Mouse (Mus musculus): ENCODE measurements at regions not wholly inside any gene's neighbourhood (a gene's known extent, or its start where the extent isn't known, plus 50 kb on each side); places are given as distances from the start of the nearest gene placed in this dataset.
"Not testable (repeated sequence)": the region's sequence is repeated elsewhere in the genome, so short reads cannot be mapped to it uniquely, and the experiment has no call there.

- DNase-seq (ENCODE audit: low spot score) (peak; percentile 29), ATAC-seq (ENCODE audit: insufficient number of reproducible peaks, low FRiP score, low TSS enrichment, low read depth) (peak; percentile 26; the same call in 1 of the 2 replicates)
- H3K9ac ChIP-seq (ENCODE audit: low read length) = no peak overlapping the region; the same call in 1 of the 2 replicates
- no peaks in the 10 kb centered on the region for H3K36me3 ChIP-seq (ENCODE audit: control insufficient read depth, insufficient read depth, low read length)
- no peaks in the 10 kb centered on the region for H3K27me3 ChIP-seq (ENCODE audit: control insufficient read depth, insufficient read depth, low read length)
- WGBS = 29% methylated on average over 6 of the region's 6 CpGs
- no peaks in the 10 kb centered on the region for H3K4me1 ChIP-seq (ENCODE audit: control insufficient read depth, insufficient read depth, low read length)
- H3K4me3 ChIP-seq (ENCODE audit: low read depth, low read length) = no peak overlapping the region
- H3K4me2 ChIP-seq (ENCODE audit: low read depth, severe bottlenecking) = no peak overlapping the region
- H3K27ac ChIP-seq (replicated peaks; ENCODE audit: low read depth, low read length) = no peak overlapping the region
- H3K9me3 ChIP-seq (ENCODE audit: control insufficient read depth, low read length) = no peaks in the 10 kb centered on the region
Observed at GRCm38 (mm10) chr16:42444863-42445423, 104.5 kb upstream of the Gap43 start.

- no peaks in the 10 kb centered on the region for H3K27me3 ChIP-seq (ENCODE audit: control insufficient read depth, insufficient read depth, low read length)
- ATAC-seq (ENCODE audit: insufficient number of reproducible peaks, low FRiP score, low TSS enrichment, low read depth) = no peak
- no peak for DNase-seq (ENCODE audit: low spot score)
Observed at GRCm38 (mm10) chr16:42444408-42444862, 104.0 kb upstream of the Gap43 start.

DNA sequence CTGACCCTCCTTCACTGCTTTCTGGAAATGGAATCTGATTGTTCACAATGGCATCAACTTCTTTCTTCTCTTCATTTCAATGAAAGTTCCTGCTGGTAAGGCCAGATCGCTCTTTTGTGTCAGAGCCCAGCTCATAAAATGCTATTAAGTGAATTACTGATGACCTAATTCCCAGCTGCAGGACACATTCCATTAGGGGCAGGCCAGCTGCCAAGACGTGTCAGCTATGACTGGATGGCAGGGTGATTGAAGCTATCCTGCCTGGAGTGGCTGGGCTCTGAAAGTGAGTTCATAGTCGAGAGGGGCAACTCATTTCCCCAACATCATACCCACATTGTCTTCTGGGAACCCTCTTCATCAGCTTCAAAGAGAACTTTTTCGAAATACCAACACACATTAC, 100.4 kb upstream of the Gap43 start:
- Histone ChIP-seq H3K36me3 (ENCODE audit: control insufficient read depth, insufficient read depth, low read length) (no peaks in the 10 kb centered on the region), H3K9me3 (ENCODE audit: control insufficient read depth, low read length) (no peaks in the 10 kb centered on the region), H3K9ac (ENCODE audit: low read length) (no peak overlapping the region), H3K4me2 (ENCODE audit: low read depth, severe bottlenecking) (no peak overlapping the region), H3K27ac (replicated peaks; ENCODE audit: low read depth, low read length) (no peak overlapping the region), H3K4me3 (ENCODE audit: low read depth, low read length) (no peak overlapping the region), H3K27me3 (ENCODE audit: control insufficient read depth, insufficient read depth, low read length) (no peaks in the 10 kb centered on the region), H3K4me1 (ENCODE audit: control insufficient read depth, insufficient read depth, low read length) (no peaks in the 10 kb centered on the region)
- DNase-seq (ENCODE audit: low spot score) (peak; percentile 24), ATAC-seq (ENCODE audit: insufficient number of reproducible peaks, low FRiP score, low TSS enrichment, low read depth) (no peak)
- 20% methylated on average over 4 of the region's 4 CpGs for WGBS

More at GRCm38 (mm10) chr16:42444408-42444862, 104.0 kb upstream of the Gap43 start:
- Histone ChIP-seq H3K36me3 (ENCODE audit: control insufficient read depth, insufficient read depth, low read length) (no peaks in the 10 kb centered on the region), H3K9ac (ENCODE audit: low read length) (no peak overlapping the region), H3K27ac (replicated peaks; ENCODE audit: low read depth, low read length) (no peak overlapping the region), H3K4me1 (ENCODE audit: control insufficient read depth, insufficient read depth, low read length) (no peaks in the 10 kb centered on the region), H3K4me3 (ENCODE audit: low read depth, low read length) (no peak overlapping the region), H3K9me3 (ENCODE audit: control insufficient read depth, low read length) (no peaks in the 10 kb centered on the region), H3K4me2 (ENCODE audit: low read depth, severe bottlenecking) (no peak overlapping the region)
- 70% methylated on average over 10 of the region's 10 CpGs for WGBS

DNA sequence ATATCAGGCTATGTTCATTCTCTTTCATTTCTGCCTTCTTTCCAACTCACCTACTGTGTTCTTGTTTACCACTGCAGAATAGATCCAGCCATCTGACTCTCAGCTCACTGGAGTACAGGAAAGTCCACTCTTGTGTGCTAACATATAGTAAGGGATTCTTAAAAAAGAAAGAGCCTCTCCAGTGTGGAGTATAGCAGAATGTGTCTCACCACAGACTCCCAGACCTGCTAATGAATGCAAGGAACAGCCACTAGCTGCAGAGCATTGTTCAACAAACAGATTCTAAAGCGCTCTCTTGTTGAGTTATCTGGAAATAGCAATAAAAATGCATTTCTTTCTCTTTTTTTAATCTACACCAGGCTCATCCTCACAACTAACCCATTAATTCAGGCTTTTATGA, 91.1 kb upstream of the Gap43 start:
- H3K27me3 ChIP-seq (ENCODE audit: control insufficient read depth, insufficient read depth, low read length) = no peaks in the 10 kb centered on the region
- H3K4me1 ChIP-seq (ENCODE audit: control insufficient read depth, insufficient read depth, low read length) = no peaks in the 10 kb centered on the region
- 93% methylated on average over 1 of the region's 1 CpGs for WGBS
- H3K27ac ChIP-seq (replicated peaks; ENCODE audit: low read depth, low read length) = no peak overlapping the region
- no peak for ATAC-seq (ENCODE audit: insufficient number of reproducible peaks, low FRiP score, low TSS enrichment, low read depth)
- H3K36me3 ChIP-seq (ENCODE audit: control insufficient read depth, insufficient read depth, low read length) = no peaks in the 10 kb centered on the region
- no peak for DNase-seq (ENCODE audit: low spot score)
- no peak overlapping the region for H3K4me2 ChIP-seq (ENCODE audit: low read depth, severe bottlenecking)
- H3K4me3 ChIP-seq (ENCODE audit: low read depth, low read length) = no peak overlapping the region
- no peaks in the 10 kb centered on the region for H3K9me3 ChIP-seq (ENCODE audit: control insufficient read depth, low read length)
- no peak overlapping the region for H3K9ac ChIP-seq (ENCODE audit: low read length)

DNA sequence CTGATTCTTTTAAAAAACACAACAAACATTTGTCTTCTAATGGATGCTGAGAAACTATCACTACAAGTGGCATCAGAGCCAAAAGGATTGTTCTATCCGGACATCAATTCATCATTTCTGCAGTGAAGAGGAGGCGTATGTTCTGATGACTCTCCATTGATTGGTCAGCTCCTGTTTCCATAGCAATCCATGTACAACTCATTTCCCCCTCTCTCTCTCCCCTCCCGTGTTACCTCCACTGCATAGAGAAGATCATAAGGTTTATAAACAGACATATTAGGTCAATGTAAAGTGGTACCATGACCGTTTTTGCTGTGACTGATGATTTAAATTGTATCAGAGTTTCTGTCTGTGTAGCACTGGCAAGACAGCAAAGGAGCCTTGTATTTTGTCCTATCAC, 76.2 kb upstream of the Gap43 start:
- Histone ChIP-seq H3K27me3 (ENCODE audit: control insufficient read depth, insufficient read depth, low read length) (no peaks in the 10 kb centered on the region), H3K4me2 (ENCODE audit: low read depth, severe bottlenecking) (no peak overlapping the region), H3K36me3 (ENCODE audit: control insufficient read depth, insufficient read depth, low read length) (no peaks in the 10 kb centered on the region), H3K27ac (replicated peaks; ENCODE audit: low read depth, low read length) (no peak overlapping the region), H3K4me3 (ENCODE audit: low read depth, low read length) (no peak overlapping the region), H3K9ac (ENCODE audit: low read length) (no peak overlapping the region), H3K4me1 (ENCODE audit: control insufficient read depth, insufficient read depth, low read length) (no peaks in the 10 kb centered on the region), H3K9me3 (ENCODE audit: control insufficient read depth, low read length) (no peaks in the 10 kb centered on the region)
- WGBS = 86% methylated on average over 4 of the region's 4 CpGs
- ATAC-seq (ENCODE audit: insufficient number of reproducible peaks, low FRiP score, low TSS enrichment, low read depth) (no peak), DNase-seq (ENCODE audit: low spot score) (no peak)

GRCm38 (mm10) chr16:42412031-42412430, 71.6 kb upstream of the Gap43 start:
- H3K9ac ChIP-seq (ENCODE audit: low read length); H3K27ac ChIP-seq (replicated peaks; ENCODE audit: low read depth, low read length); ATAC-seq (ENCODE audit: insufficient number of reproducible peaks, low FRiP score, low TSS enrichment, low read depth); H3K4me3 ChIP-seq (ENCODE audit: low read depth, low read length); H3K27me3 ChIP-seq (ENCODE audit: control insufficient read depth, insufficient read depth, low read length); H3K4me2 ChIP-seq (ENCODE audit: low read depth, severe bottlenecking); H3K4me1 ChIP-seq (ENCODE audit: control insufficient read depth, insufficient read depth, low read length); DNase-seq (ENCODE audit: low spot score); H3K9me3 ChIP-seq (ENCODE audit: control insufficient read depth, low read length); H3K36me3 ChIP-seq (ENCODE audit: control insufficient read depth, insufficient read depth, low read length): not testable (repeated sequence)

- ATAC-seq (ENCODE audit: insufficient number of reproducible peaks, low FRiP score, low TSS enrichment, low read depth) = no peak
- H3K9ac ChIP-seq (ENCODE audit: low read length) = no peak overlapping the region
- H3K4me1 ChIP-seq (ENCODE audit: control insufficient read depth, insufficient read depth, low read length) = no peaks in the 10 kb centered on the region
- WGBS = 89% methylated on average over 1 of the region's 1 CpGs
- H3K27ac ChIP-seq (replicated peaks; ENCODE audit: low read depth, low read length) = no peak overlapping the region
- no peaks in the 10 kb centered on the region for H3K9me3 ChIP-seq (ENCODE audit: control insufficient read depth, low read length)
- H3K4me2 ChIP-seq (ENCODE audit: low read depth, severe bottlenecking) = no peak overlapping the region
- no peak overlapping the region for H3K4me3 ChIP-seq (ENCODE audit: low read depth, low read length)
- H3K36me3 ChIP-seq (ENCODE audit: control insufficient read depth, insufficient read depth, low read length) = no peaks in the 10 kb centered on the region
- no peaks in the 10 kb centered on the region for H3K27me3 ChIP-seq (ENCODE audit: control insufficient read depth, insufficient read depth, low read length)
- DNase-seq (ENCODE audit: low spot score) = no peak
Observed at GRCm38 (mm10) chr16:42396596-42396995, 56.1 kb upstream of the Gap43 start.
